Mouse (Mus musculus) cerebral cortex, adult 2 months (tissue): ENCODE measurements around the gene Bfar.

Experiments
- WGBS: fragments of 180-500 bp; shearing (Covaris S2); methylation state at CpG from one replicate; pipeline ENCODE4 v1.1.7; 2018; 5-methylcytosine and 5-hydroxymethylcytosine counted together

The Bfar gene

DNA sequence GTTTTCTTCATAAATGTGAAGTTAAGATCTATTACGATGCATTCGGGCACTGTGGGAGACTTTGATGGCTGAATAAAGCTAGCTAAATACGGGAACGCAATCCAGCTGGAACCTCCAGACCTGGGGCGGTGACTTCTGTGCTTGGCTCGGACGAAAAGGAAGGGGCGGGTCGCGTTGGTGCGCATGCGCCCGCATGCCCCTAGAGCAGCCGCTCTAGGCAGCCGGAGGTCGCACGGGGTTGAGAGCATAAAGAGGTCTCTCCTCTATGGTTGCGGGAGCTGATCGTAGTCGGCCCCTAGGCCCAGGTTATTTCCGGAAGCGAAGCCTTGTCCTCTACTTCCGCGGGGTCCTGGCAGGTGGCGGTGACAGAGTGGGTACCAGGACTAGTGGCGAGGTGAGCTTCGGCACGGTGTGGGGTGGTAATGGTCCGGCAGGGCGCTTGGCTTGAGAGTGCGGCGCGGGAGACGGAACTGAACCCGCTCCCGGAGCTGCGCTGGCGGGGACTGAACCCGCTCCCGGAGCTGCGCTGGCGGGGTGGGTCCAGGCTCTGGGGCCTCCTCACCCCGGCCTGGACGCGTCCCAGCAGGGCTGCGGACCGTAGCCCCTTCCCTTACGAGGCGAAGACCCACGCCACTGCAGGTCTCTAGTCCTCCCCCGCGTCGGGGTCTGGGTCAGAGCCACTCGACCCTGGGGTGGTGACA is at the start of gene Bfar, which contains the start of gene 3110001I22Rik:
Gene Bfar, plus strand, starts transcription at position 174 of the 701 bp plus-strand sequence.
Gene 3110001I22Rik, plus strand, starts transcription at position 245 of the 701 bp plus-strand sequence.
- WGBS: under 1% methylated on average over 54 of the region's 54 CpGs

DNA sequence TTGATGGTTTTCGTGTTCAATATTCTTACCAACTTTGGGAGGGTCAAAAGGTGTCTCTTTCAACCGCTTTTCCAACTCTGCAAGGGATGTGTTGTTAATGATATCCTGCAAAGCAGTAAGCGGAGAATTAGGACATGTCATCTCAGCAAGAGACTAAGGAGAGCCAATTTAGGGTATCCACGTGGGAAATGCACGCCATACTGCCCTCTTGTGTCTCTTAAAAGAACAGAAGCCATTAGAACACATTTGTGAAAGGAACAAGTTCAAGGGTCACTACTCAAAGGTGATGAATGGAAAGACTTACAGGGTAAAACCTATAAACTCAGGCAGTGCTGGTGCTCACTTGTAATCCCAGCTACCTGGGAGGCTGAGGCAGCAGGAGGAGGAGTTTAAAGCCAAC is 43.3 kb upstream of the Bfar start:
- 50% methylated on average over 5 of the region's 5 CpGs for WGBS

DNA sequence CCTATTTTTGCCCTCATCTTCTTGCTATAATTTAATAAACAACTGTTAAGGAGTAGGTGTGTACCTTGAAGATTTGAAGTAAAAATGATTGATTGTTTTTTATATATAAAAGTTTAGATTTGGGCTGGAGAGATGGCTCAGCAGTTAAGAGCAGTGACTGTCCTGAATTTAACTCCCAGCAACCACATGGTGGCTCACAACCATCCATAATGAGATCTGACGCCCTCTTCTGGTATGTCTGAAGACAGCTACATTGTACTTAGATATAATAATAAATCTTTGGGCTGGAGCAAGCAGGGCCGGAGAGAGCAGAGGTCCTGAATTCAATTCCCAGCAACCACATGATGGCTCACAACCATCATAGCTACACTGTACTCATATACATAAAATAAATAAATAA is 33.5 kb upstream of the Bfar start:
- WGBS: 66% methylated on average over 2 of the region's 2 CpGs

DNA sequence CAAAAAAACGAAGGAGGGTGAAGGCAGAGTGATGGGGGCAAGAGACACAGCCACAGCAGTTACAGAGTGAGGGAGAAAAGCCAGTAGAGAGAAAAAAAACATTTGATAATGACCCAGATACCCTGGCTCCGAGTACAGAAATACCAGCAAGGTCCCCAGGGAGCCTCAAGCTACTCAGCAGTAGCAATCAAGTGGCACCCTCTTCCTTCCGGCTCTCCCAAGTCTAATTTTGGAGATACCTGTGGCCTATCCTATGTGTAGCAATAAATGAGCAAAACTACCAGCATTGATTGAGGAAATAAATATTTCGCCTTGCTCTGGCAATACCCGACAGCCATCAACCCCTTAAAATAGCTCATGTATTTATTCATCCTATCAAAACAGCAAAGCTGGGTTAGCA is 32.1 kb upstream of the Bfar start:
- WGBS: 84% methylated on average over 5 of the region's 5 CpGs

DNA sequence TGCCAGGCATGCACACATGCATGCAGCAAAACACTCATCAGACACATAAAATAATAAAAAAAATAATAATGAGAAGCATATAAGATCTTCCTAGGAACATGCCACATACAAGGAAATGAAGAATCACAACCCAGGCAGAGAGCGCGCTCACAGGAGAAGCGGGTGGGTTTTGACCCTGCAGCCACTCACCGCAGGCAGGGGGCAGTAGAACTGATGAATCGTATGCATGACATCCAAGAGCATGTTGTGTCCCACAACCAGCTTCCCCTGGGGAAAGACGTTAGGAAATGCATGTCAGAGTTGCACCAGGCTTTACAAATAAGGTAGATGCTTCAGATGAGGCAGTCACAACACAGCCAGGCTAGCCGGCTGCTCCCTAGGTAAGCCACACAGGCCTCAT is 31.6 kb upstream of the Bfar start:
- WGBS: 87% methylated on average over 7 of the region's 7 CpGs

DNA sequence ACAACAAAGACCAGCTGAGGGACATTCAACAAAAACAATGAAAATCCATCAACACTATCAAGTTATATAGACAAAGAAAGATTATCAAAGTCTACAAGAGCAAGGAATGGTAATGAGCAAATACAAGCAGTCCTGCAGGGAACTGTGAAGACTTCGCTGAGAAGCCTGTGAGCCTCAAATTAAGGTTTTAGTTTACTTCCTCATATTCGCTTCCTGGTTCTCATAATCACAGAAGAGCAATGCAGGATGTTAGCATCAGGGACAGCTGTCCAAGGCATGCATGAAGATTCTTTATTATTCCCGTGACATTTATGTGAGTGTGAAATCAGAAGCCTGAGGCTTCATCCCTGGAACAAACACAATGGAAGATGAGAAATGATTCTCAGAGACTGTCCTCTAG is 27.2 kb upstream of the Bfar start:
- WGBS: 86% methylated on average over 3 of the region's 3 CpGs

DNA sequence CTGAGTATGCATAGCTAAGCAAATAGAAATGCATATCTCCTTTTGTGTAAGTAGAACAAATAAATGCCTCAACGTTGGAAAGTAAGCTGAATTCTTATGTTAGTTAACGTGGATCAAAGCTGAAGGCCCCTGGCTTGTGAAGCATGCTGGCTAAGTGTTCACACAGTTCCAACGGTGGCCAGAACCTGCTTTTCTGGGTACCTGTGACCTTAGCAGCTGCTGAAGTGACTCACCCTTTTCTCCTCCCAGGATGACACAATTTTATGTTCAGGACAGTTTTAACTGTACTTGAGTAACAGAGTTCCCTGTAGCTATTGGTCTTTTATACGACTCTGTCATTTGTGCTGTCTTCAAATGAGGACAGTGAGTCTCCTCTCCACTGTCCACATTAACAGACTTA is 25.7 kb upstream of the Bfar start:
- 89% methylated on average over 4 of the region's 4 CpGs for WGBS

DNA sequence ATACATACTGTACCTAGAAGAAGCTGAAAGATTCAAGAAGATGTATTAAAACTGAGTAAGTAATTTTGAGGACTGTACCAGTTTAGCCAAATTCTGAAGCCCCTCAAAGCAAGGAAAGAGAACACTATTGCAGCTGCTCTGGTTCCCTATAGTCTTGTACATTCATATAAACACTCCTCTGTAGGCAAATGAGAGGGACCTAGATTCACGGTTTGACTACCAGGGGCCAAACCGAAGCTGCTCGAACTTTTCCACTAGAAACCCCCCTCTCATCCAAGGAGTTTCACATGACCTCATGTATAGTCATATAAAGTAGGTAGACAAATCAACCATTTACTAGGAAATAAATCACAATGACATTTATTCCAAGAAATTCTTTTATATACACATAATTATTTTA is 12.8 kb upstream of the Bfar start:
- 90% methylated on average over 3 of the region's 3 CpGs for WGBS

DNA sequence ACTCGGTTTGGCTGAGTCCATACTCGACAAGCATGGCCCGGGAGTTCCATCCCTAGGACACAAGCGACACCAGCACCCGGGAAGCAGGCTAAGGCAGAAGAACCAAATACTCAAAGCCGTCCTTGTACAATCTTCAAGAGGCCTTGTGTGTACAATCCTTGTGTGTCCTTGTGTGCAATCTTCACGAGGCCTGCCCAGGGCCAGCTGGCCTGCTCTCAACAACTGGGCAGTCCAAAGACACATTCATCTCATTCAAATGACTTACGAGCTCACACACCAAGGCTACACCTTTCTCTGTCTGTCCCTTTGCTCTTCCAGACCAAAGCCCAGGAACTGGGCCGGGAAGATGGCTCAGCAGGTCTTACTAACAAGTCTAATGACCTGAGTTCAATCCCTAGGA is 10.9 kb upstream of the Bfar start:
- WGBS: 88% methylated on average over 9 of the region's 9 CpGs

DNA sequence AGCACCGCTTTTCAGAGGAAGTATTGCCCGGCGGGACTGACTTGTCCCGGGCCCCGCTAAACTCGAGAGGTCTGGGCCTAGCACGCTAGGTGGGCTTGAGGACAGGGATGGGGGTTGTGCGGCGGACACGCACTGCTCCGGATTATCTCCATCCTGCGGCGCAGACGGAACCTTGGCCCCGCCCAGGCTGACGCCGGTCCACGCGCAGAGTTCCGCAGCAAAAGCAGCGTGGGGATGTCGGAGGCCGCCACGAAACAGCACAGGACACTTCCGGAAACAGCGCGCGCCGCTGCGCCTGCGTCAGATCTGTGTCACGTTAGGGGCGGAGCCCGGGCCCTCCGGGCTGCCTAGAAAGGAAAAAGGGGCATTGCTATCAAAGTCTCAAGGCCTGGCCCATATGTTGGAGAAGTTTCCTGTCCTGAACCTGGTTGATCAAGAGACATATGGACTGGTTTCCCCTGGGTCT is 3.7 kb upstream of the Bfar start, which contains the start of gene Parn:
Gene Parn, minus strand, starts transcription at position 293 of the 466 bp plus-strand sequence.
- under 1% methylated on average over 35 of the region's 35 CpGs for WGBS

DNA sequence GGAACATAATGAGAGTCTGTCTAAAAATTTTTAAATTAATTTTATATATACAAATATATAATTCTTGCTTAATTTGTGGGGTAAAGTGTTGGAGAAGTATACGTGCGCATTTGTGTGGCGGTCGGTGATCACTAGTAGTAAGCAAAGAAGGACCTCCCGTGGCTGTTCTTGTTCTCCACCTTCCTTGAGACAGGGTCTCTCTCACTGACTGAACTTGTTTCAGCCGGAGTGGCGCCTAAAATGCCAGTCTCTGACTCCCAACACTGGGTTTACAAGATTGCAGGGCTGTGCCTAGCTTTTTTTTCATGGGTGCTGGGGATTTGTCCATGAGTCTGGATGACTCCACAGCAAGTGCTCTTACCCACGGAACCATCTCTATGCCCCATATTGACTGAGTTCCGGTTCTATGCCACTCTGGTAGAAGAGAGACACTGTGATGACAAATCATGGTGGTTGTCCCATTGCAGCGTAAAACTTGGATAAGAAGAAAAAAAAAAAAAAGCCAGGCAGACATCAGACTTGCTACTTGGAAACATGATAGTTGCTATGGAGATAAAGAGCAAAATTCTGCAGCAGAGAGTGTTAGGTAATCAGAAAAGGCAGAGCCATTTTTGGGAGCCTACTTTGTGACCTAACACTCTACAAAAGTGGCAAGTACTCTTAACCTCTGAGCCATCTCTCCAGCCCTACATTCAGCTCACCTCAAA is 3.1 kb upstream of the Bfar start:
- WGBS: 78% methylated on average over 10 of the region's 10 CpGs

DNA sequence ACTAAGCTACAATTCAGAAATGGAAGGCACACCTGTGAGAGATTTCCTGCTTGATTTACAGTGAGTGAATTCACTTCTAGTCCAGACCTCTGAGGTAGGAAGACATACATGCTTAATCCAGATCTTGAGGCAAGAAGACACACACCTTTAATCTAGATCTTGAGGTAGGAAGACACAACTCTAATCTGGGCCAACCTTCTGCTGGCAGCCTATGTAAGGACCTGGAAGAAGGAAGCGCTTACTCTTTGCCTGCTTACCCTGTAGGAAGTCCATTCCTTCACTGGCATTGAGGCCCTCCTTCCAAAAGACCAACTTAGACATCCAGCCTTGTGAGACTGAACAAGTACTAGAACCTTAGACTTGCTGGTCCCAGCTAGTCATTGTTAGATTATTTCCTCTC is 2.4 kb upstream of the Bfar start:
- 86% methylated on average over 1 of the region's 1 CpGs for WGBS

DNA sequence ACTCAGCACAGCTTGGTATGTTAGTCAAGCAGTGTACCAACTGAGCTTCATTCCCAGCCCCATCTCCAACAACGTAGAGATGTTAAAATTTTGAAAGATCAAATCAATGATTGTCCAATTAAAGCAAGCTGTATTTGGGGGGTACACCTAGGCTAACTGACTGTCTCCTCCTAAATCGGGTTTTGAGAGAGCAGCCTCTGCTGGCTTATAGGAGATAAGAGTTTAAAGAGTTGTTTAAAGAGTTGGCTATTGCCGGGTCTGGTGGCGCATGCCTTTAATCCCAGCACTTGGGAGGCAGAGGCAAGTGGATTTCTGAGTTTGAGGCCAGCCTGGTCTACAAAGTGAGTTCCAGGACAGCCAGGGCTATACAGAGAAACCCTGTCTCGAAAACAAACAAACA is 762 bp upstream of the Bfar start:
- 72% methylated on average over 5 of the region's 5 CpGs for WGBS

DNA sequence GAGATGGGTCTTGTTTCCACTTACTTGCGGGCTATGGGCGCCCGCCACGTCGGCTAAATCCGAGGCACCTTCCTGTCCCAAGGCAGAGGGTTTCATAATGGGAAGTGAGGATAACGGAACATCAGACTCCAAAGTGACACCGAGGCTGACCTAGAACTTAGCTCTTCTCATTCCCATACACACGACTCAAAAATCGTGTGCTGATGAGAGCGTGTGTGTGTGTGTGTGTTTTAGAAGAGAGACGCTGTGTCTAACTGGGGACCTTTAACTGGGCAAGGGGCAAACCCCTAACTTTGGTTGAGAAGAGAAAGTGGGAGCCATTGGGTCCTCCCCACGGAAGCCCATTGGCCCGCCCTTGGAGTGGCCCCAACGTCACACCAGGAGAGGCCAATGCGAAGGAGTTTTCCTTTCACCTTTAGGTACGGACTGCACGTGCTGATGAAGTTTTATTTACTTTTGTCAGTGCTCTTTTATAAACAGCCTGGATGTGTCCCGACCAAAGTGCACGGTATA is 784 bp downstream of the Bfar start:
- 1% methylated on average over 20 of the region's 20 CpGs for WGBS

DNA sequence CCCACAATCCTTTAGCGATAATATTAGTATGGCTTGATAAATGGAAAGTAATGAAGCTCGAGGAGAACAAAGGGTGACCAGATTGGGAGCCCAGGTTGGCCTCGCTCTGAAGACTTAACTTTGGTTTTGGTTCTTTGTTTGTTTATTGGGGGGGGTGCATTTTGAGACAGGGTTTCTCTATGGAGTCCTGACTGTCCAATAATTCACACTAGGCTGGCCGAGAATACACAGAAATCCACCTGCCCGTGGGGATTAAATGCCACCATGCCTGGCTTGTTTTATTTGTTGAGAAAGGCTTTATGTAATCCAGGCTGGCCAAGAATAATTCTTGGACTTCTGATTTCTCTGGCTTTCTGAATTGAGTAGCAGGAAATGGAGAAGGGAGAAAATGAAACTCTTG is 1.5 kb downstream of the Bfar start:
- WGBS: 72% methylated on average over 5 of the region's 5 CpGs

DNA sequence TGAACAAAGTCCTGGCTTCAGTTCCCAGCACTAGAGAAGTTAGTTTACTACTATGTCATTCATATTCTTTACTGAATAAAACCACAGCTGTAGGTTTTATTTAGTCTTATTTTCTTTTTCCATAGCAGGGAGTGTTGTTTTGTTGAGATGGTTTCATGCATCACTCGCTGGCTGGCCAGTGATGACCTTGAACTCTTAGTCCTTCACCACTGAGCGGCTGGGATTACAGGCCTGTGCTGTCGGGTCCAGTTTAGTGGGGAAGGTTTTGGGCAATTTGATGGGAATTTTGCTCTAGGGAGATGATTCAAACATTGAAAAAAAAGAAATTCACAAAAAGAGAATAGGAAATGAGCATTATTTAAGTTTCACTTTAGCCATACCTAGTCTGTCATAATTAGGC is 2.9 kb downstream of the Bfar start:
- 90% methylated on average over 3 of the region's 3 CpGs for WGBS

DNA sequence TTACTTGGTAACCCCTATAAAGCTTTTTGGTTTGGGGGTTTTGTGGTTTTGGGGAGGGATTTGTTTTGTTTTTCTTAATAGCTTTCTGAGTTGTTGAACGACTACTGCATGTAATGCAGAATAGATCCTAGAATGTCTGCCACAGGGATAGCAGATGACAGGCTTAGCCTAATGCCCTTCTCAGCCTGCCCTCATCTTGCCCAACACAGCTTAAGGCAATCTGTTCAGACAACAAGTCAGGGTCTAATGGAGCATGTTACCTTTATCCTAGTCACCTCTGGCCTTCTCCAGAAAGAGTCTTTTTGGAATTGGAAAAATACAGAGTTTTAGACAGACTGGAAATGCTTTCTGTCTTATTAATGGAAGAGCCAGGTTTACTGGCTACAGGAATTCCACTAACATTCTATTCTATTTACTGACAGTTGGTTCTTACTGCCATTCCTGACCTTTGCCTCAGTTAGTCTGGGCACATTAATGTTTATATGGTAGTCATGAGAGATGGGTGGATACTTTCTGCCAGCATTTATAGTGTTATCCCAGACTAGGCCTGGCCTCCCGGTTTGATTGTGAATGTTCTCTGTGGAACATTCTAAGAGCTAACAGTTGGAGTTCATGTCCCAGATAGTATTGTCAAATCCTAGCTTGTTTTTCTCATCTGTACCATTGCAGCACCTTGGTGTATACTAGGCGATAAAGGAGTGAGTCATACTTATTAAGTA is 7.1 kb downstream of the Bfar start:
- 87% methylated on average over 3 of the region's 3 CpGs for WGBS

DNA sequence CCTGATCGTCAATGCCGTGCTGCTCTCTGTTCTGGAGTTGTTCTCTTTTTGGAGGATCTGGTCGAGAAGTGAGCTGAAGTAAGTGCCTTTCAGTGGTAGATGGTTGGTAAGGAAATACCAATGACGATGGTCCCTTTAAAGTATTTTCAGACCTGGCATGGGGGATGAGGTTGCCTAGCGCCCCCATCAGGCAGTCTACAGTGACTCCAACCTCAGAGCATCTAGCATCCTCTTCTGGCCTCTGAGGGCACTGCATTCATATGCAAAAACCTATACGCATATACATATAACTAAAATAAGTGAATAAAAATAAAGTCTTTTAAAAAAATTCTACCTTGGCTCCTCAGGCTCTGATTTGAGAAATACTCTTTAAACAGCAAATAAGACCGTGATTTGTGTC is 27.3 kb downstream of the Bfar start:
- 89% methylated on average over 7 of the region's 7 CpGs for WGBS

DNA sequence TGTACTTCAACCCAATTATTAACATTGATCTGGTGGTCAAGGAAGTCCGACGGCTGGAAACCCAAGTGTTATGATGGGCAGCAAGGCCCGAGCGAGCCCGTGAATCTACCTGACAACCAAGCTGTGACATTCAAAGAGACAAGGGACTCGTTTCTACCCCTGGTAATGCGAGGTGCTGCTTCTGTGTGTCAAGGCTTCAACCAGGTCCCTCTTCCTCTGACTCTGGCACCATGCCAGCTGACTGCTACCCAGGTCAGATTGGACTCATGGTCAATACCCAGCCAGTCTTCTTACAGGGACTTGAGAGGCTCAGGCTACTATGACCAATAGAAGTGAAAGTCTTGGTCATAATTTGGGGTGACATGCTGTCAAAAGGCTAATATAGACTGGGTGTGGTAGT is 30.5 kb downstream of the Bfar start:
- WGBS: 96% methylated on average over 7 of the region's 7 CpGs

DNA sequence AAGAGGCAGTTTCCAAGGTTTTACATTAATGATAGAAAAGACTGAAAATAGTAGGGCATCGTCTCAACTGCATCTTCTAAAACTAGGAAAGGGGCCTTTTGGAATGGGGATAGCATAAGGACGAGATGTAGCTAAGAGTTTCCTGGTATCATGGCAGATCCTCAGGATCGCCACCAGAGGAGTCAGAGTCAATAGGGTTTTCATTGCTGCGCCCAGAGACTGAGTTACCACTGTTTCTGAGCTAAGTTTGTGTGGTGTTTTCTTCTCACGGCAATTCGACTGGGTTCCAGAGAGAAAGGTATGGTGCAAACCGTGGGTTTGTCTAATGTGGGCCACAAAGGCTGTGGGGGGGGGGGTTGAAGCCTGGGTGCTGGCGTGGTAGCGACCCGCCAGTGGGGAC is 33.0 kb downstream of the Bfar start:
- WGBS: 90% methylated on average over 10 of the region's 10 CpGs

DNA sequence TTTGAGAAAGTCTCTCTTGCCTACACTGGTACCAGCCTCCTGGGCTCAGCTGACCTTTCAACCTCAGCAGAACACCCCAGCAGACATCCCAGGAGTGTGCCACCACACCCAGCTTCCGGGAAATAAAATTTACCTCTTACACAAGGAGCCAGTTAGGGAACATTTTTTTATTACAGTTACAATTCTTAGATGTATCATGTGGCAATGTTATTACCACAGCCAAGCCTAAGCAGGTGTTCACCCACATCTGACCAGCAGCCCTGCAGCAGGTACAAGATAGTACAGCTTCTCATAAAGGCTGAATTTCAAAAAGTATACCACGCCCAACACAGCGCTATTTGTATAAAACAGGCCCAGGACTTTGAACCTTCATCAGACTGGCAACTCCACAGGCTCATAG is 43.3 kb downstream of the Bfar start:
- WGBS: 92% methylated on average over 3 of the region's 3 CpGs

DNA sequence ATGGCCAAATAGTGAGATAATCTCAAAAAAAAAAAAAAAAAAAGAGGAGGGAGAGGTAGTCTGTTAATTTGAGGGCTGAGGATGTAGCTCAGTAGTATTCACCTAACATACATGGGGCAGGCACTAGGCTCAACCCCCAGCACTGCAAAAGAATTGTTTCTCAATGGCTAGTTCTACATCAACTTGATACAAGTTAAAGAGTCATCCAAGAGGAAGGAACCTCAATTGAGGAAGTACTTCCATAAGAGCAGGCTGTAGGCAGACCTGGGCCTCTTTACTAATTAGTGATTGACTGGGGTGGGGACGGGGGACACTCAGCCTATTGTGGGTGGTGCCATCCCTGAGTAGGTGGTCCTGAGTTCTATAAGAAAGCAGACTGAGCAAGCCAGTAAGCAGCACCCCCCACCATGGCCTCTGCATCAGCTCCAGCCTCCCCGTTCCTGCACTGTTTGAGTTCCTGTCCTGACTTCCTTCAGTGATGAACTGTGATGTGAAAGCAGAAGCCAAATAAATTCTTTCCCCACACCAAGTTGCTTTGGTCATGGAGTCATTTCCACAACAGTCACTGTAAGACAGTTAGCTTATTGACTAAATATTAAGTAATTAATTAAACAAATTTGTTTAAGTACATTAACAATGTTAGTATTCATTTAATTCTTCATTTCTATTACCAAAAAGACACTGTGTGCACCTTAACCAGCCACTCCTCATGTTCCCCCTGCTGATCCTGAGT is 45.3 kb downstream of the Bfar start:
- 69% methylated on average over 2 of the region's 2 CpGs for WGBS
